Mouse (Mus musculus) right cerebral cortex, postnatal 10 days (tissue): ENCODE results near the gene Atm.

Source experiments
- DNase-seq, 2 experiments: peaks; one replicate each; pipeline ENCODE4 v3.0.0; 2021; ENCODE audit warnings: low spot score in 2 of 2

Gene Atm

GRCm38 (mm10) chr9:53408953-53409361 is 127.6 kb downstream of the Atm start:
- DNase-seq: no peak

- DNase-seq: no peak
Observed at GRCm38 (mm10) chr9:53408548-53408947, 128.0 kb downstream of the Atm start.

- peak; percentile 87 to 91 for DNase-seq
Observed at GRCm38 (mm10) chr9:53404753-53405722, 131.5 kb downstream of the Atm start.

- no peak for DNase-seq
Observed at GRCm38 (mm10) chr9:53404050-53404752, 132.3 kb downstream of the Atm start.

GRCm38 (mm10) chr9:53402991-53403390 is 133.5 kb downstream of the Atm start:
- no peak for DNase-seq

- peak; percentile 50 to 54 for DNase-seq
Observed at GRCm38 (mm10) chr9:53402291-53402711, 134.2 kb downstream of the Atm start, which contains the start of gene 4930550C14Rik. TSS of gene 4930550C14Rik (plus strand) at chr9:53402325.

- DNase-seq: no peak
Observed at GRCm38 (mm10) chr9:53401146-53401545, 135.4 kb downstream of the Atm start.

GRCm38 (mm10) chr9:53400696-53401095 is 135.8 kb downstream of the Atm start:
- DNase-seq: no peak

GRCm38 (mm10) chr9:53399537-53399936 is 137.0 kb downstream of the Atm start:
- DNase-seq: no peak

GRCm38 (mm10) chr9:53398388-53398700 is 138.2 kb downstream of the Atm start:
- DNase-seq: peak in 1 of 2 experiments; percentile 58

GRCm38 (mm10) chr9:53397685-53398387 is 138.7 kb downstream of the Atm start:
- DNase-seq: no peak

- DNase-seq: no peak
Observed at GRCm38 (mm10) chr9:53390136-53390535, 146.4 kb downstream of the Atm start.
